Mouse (Mus musculus) hindbrain, embryonic 11.5 days (tissue): ENCODE results near the gene Gata2. TPM values are rescaled to one million over a fixed set of nuclear protein-coding genes. Genes with fewer than 3 reads are reported as not detected.

ENCODE experiments used
- ATAC-seq: fragments of 200-750 bp; cut with Nextera tagmentation; 2 replicates; pipeline ENCODE4 v1.8.0; 2017; ENCODE audit warnings: mild to moderate bottlenecking, moderate TSS enrichment, moderate library complexity; ENCODE audit not compliant: low FRiP score
- DNase-seq: peaks from one replicate; pipeline ENCODE4 v3.0.0-alpha.2; 2015; ENCODE audit warnings: low spot score
- H3K27ac ChIP-seq: fragments of 300-500 bp; sonication (generic); 2 replicates; pipeline ENCODE4 v1.5.1; 2014; ENCODE audit warnings: mild to moderate bottlenecking, low read depth, low read length
- H3K27me3 ChIP-seq: fragments of 300-500 bp; sonication (generic); 2 replicates; pipeline ENCODE4 v1.6.1; 2014; ENCODE audit warnings: mild to moderate bottlenecking, low read length, moderate library complexity, mixed read lengths; ENCODE audit not compliant: control insufficient read depth, insufficient read depth
- H3K36me3 ChIP-seq: fragments of 300-500 bp; sonication (generic); 2 replicates; pipeline ENCODE4 v1.6.1; 2014; ENCODE audit warnings: mild to moderate bottlenecking, low read length, moderate library complexity, mixed read lengths; ENCODE audit not compliant: control insufficient read depth, insufficient read depth
- H3K4me1 ChIP-seq: fragments of 300-500 bp; sonication (generic); replicated peaks from 2 replicates; pipeline ENCODE4 v1.6.1; 2014; ENCODE audit warnings: low read length, mixed read lengths; ENCODE audit not compliant: control insufficient read depth, insufficient read depth
- H3K4me2 ChIP-seq: fragments of 300-500 bp; sonication (generic); replicated peaks from 2 replicates; pipeline ENCODE4 v1.6.1; 2014; ENCODE audit warnings: mild to moderate bottlenecking, low read depth, low read length
- H3K4me3 ChIP-seq: fragments of 300-500 bp; sonication (generic); 2 replicates; pipeline ENCODE4 v1.5.1; 2014; ENCODE audit warnings: low read depth, low read length
- H3K9ac ChIP-seq: fragments of 300-500 bp; sonication (generic); 2 replicates; pipeline ENCODE4 v1.6.1; 2014; ENCODE audit warnings: low read depth, low read length
- H3K9me3 ChIP-seq: fragments of 300-500 bp; sonication (generic); 2 replicates; pipeline ENCODE4 v1.6.1; 2016; ENCODE audit warnings: low read length; ENCODE audit not compliant: control insufficient read depth
- WGBS: fragments of 180-500 bp; shearing (Covaris S2); extraction: QIAGEN DNeasy Blood & Tissue Kit; methylation state at CpG from one replicate; pipeline ENCODE4 v1.1.7; 2014; 5-methylcytosine and 5-hydroxymethylcytosine counted together
- polyA plus RNA-seq: library from polyadenylated mRNA; unstranded; fragments of >200 nt; fragmentation: Nextera tagmentation; extraction: Ambion mirVana; gene quantifications from 2 replicates; pipeline ENCODE4 v1.2.1, GENCODE M21; 2014

Gata2 gene
- polyA plus RNA-seq, 1 experiment from 2014 or later = 26.3 TPM

- no peak overlapping the region for H3K27ac ChIP-seq
- H3K27me3 ChIP-seq = peaks cover 93% of the 10 kb centered on the region
- ATAC-seq (no peak), DNase-seq (peak; percentile 38)
- no peak overlapping the region for H3K4me2 ChIP-seq
- no peak overlapping the region for H3K9ac ChIP-seq
- no peaks in the 10 kb centered on the region for H3K36me3 ChIP-seq
- H3K9me3 ChIP-seq = no peaks in the 10 kb centered on the region
- no peak overlapping the region for H3K4me3 ChIP-seq
- peaks cover 16% of the 10 kb centered on the region for H3K4me1 ChIP-seq
- 12% methylated on average over 4 of the region's 4 CpGs for WGBS
Observed at GRCm38 (mm10) chr6:88191411-88192070, 2.1 kb upstream of the Gata2 start.

GRCm38 (mm10) chr6:88192756-88193155, 935 bp upstream of the Gata2 start:
- peak; percentile 39 for DNase-seq
- Histone ChIP-seq H3K4me1 (peaks cover 25% of the 10 kb centered on the region), H3K9me3 (no peaks in the 10 kb centered on the region), H3K4me3 (no peak overlapping the region), H3K4me2 (no peak overlapping the region), H3K9ac (no peak overlapping the region), H3K36me3 (no peaks in the 10 kb centered on the region), H3K27me3 (peaks cover 97% of the 10 kb centered on the region), H3K27ac (0 out of 2 replicates have a peak overlapping the region, but pooled peaks have one; percentile 6)
- 7% methylated on average over 8 of the region's 8 CpGs for WGBS
- ATAC-seq = no peak

GRCm38 (mm10) chr6:88194053-88194977, 624 bp downstream of the Gata2 start:
- Histone ChIP-seq H3K4me2 (peak overlapping the region; percentile 54), H3K4me1 (peaks cover 31% of the 10 kb centered on the region), H3K4me3 (peak overlapping the region; percentile 30), H3K36me3 (no peaks in the 10 kb centered on the region), H3K9ac (peak overlapping the region; percentile 42), H3K9me3 (no peaks in the 10 kb centered on the region), H3K27ac (no peak overlapping the region), H3K27me3 (peaks cover 96% of the 10 kb centered on the region)
- ATAC-seq (no peak), DNase-seq (peak; percentile 73)
- under 1% methylated on average over 54 of the region's 58 CpGs for WGBS

- Histone ChIP-seq H3K9ac (no peak overlapping the region), H3K9me3 (no peaks in the 10 kb centered on the region), H3K4me3 (peak overlapping the region; percentile 12; the same call in 1 of the 2 replicates), H3K4me2 (peak overlapping the region; percentile 2; the same call in 1 of the 2 replicates), H3K4me1 (peaks cover 31% of the 10 kb centered on the region), H3K27ac (no peak overlapping the region), H3K27me3 (peaks cover 96% of the 10 kb centered on the region), H3K36me3 (no peaks in the 10 kb centered on the region)
- DNase-seq = peak; percentile 61
- 3% methylated on average over 7 of the region's 7 CpGs for WGBS
- no peak for ATAC-seq
Observed at GRCm38 (mm10) chr6:88194978-88195325, 1.3 kb downstream of the Gata2 start.

- ATAC-seq (no peak), DNase-seq (no peak)
- Histone ChIP-seq H3K9me3 (no peaks in the 10 kb centered on the region), H3K27ac (no peak overlapping the region), H3K4me3 (peak overlapping the region; percentile 32), H3K9ac (peak overlapping the region; percentile 12; the same call in 1 of the 2 replicates), H3K27me3 (peaks cover 96% of the 10 kb centered on the region), H3K4me1 (peaks cover 29% of the 10 kb centered on the region), H3K36me3 (no peaks in the 10 kb centered on the region), H3K4me2 (peak overlapping the region; percentile 60; the same call in 1 of the 2 replicates)
- under 1% methylated on average over 33 of the region's 33 CpGs for WGBS
Observed at GRCm38 (mm10) chr6:88196054-88196732, 2.5 kb downstream of the Gata2 start.

DNA sequence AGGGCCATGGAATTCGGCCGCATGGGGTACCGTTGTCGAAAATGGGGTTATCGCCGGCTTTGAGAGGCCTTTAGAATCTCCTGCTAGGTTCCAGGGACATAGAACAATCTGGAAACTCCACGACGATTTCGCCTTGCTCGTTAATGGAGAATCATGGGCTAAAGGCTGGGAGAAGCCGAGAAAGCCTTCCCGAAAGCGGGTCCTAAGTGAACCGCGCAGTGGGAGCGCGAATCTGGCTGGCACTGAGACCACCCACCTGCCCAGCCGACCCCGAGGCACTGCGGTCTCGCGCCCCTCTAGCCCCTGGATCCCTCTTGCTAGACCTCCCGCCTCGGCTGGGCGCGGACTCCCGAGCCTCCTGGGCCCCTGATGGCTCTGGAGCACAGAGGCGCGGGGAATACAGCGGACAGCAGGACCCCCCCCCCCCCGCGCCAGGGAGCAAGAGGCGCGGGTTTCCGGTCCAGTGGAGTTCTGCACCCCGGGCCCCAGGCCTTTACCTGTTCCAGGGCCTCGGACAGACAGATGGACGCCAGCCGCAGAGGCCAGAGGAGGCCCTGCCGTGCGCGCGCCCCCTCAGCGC, 3.1 kb downstream of the Gata2 start:
- ATAC-seq (no peak), DNase-seq (peak; percentile 68)
- Histone ChIP-seq H3K4me1 (peaks cover 29% of the 10 kb centered on the region), H3K27ac (no peak overlapping the region), H3K36me3 (no peaks in the 10 kb centered on the region), H3K27me3 (peaks cover 96% of the 10 kb centered on the region), H3K4me2 (peak overlapping the region; percentile 60), H3K9me3 (no peaks in the 10 kb centered on the region), H3K9ac (no peak overlapping the region), H3K4me3 (peak overlapping the region; percentile 32)
- WGBS = 2% methylated on average over 40 of the region's 44 CpGs

DNA sequence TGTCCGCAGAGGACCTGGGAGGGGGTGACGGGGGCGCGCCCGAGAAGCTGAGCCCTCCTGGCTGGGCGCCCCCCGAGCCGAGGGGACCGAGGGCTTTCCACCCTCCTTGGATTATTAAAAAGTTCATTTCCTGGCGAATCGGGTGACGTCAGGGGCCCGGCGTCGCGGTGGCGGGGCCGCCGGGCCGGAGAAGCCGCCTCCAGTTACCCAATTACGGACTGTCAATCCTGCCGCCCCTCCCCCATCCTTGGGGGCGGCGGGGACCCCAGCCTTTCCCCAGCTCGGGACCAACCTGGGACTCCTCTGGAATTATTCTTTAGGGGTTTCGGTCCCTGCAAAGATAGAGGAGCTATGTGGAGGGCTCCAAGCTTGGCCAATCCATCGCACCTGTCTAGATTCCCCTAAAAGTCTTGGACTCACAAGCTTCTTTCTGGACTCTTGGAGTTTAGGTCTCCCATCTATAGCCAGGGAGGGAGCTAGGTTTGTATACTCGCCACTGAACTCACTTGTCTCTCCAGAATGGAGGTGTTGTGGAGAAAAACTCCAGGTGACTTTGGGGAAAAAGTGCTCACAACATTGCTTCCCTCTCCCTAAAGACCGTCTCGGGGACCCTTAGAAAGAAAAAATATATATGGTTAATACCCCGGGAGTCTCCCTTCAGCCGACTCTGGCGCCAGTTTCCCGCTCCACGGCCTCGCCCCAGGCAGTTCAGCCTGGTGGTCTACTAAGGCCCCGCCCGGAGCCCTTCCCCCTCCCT, 3.8 kb downstream of the Gata2 start:
- Histone ChIP-seq H3K9ac (no peak overlapping the region), H3K27me3 (peaks cover 94% of the 10 kb centered on the region), H3K4me1 (peaks cover 29% of the 10 kb centered on the region), H3K27ac (no peak overlapping the region), H3K9me3 (no peaks in the 10 kb centered on the region), H3K4me2 (peak overlapping the region; percentile 60), H3K36me3 (no peaks in the 10 kb centered on the region), H3K4me3 (peak overlapping the region; percentile 41)
- DNase-seq (peak; percentile 62), ATAC-seq (no peak)
- 2% methylated on average over 38 of the region's 39 CpGs for WGBS
